Mouse (Mus musculus) forebrain, embryonic 16.5 days (tissue): ENCODE measurements at regions not wholly inside any gene's neighbourhood (a gene's known extent, or its start where the extent isn't known, plus 50 kb on each side); places are given as distances from the start of the nearest gene placed in this dataset.
A peak's percentile ranks its signal among the peaks of the same experiment; 100 is the strongest.

Source experiments
- ATAC-seq: fragments of 200-750 bp; cut with Nextera tagmentation; 2 replicates; pipeline ENCODE4 v1.8.0; 2017; ENCODE audit warnings: mild to moderate bottlenecking, moderate library complexity
- H3K27ac ChIP-seq: fragments of 300-500 bp; sonication (generic); 2 replicates; pipeline ENCODE4 v1.5.1; 2014; ENCODE audit warnings: low read length, control low read depth
- H3K27me3 ChIP-seq: fragments of 300-500 bp; sonication (generic); replicated peaks from 2 replicates; pipeline ENCODE4 v1.6.1; 2014; ENCODE audit warnings: low read length; ENCODE audit not compliant: control insufficient read depth, insufficient read depth
- H3K36me3 ChIP-seq: fragments of 300-500 bp; sonication (generic); 2 replicates; pipeline ENCODE4 v1.6.1; 2014; ENCODE audit not compliant: control insufficient read depth, insufficient read depth
- H3K4me1 ChIP-seq: fragments of 300-500 bp; sonication (generic); replicated peaks from 2 replicates; pipeline ENCODE4 v1.6.1; 2014; ENCODE audit warnings: low read length; ENCODE audit not compliant: control insufficient read depth, insufficient read depth
- H3K4me2 ChIP-seq: fragments of 300-500 bp; sonication (generic); 2 replicates; pipeline ENCODE4 v1.6.1; 2014; ENCODE audit warnings: mild to moderate bottlenecking, low read length, control low read depth
- H3K4me3 ChIP-seq: fragments of 300-500 bp; sonication (generic); replicated peaks from 2 replicates; pipeline ENCODE4 v1.5.1; 2014; ENCODE audit warnings: mild to moderate bottlenecking, low read length, control low read depth
- H3K9ac ChIP-seq: fragments of 300-500 bp; sonication (generic); replicated peaks from 2 replicates; pipeline ENCODE4 v1.6.1; 2014; ENCODE audit warnings: low read depth, low read length, control low read depth
- H3K9me3 ChIP-seq: fragments of 300-500 bp; sonication (generic); 2 replicates; pipeline ENCODE4 v1.6.1; 2016; ENCODE audit warnings: low read length; ENCODE audit not compliant: control insufficient read depth
- WGBS: fragments of 180-500 bp; shearing (Covaris S2); extraction: QIAGEN DNeasy Blood & Tissue Kit; methylation state at CpG from one replicate; pipeline ENCODE4 v1.1.7; 2014; 5-methylcytosine and 5-hydroxymethylcytosine counted together

DNA sequence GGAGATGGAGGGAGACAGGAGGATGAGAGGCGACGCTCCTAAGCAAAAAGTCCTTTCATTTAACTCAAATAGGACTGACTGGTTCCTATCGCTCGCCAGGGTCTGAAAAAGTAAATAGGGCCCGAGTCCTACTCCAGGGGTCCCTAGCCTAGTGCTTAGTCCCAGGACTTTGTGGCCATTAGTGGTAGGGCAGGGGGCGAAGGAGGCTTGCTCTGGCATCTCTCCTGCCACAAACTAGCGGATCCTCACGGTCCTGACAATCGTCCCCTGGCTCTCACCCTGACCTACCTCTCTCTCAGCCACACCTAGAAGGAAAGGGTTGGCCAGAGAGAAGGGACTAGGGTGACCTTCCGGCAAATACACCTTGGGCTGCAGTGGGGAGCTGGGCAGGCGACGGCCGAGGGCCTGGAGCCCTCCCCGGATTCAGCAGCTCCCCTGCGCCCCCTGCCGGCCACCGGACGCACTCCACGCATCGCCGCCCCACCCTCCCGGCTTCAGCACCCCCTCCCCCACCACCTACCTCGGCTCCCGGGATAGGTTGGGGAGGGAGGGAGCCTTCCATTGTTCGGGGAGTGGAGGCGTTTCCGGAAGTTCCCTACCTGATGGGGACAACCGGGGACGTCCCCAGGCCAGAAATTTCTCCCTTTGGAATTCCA is 83.6 kb upstream of the Calm2 start:
- peak; percentile 85 for ATAC-seq
- H3K4me1 ChIP-seq, result peaks cover 17% of the 10 kb centered on the region
- H3K4me3 ChIP-seq, result peak overlapping the region; percentile 45
- peak overlapping the region; percentile 72 for H3K4me2 ChIP-seq
- H3K27ac ChIP-seq, result no peak overlapping the region
- no peaks in the 10 kb centered on the region for H3K36me3 ChIP-seq
- peak overlapping the region; percentile 47 for H3K9ac ChIP-seq
- no peaks in the 10 kb centered on the region; the same call in 1 of the 2 replicates for H3K27me3 ChIP-seq
- no peaks in the 10 kb centered on the region for H3K9me3 ChIP-seq
- WGBS, result 13% methylated on average over 28 of the region's 29 CpGs

- no peaks in the 10 kb centered on the region for H3K9me3 ChIP-seq
- peak overlapping the region; percentile 72 for H3K4me2 ChIP-seq
- H3K4me3 ChIP-seq, result peak overlapping the region; percentile 45
- H3K27ac ChIP-seq, result no peak overlapping the region
- WGBS, result under 1% methylated on average over 17 of the region's 17 CpGs
- ATAC-seq, result peak; percentile 29
- peaks cover 17% of the 10 kb centered on the region for H3K4me1 ChIP-seq
- H3K9ac ChIP-seq, result peak overlapping the region; percentile 47
- H3K27me3 ChIP-seq, result no peaks in the 10 kb centered on the region; the same call in 1 of the 2 replicates
- H3K36me3 ChIP-seq, result no peaks in the 10 kb centered on the region
Measured at GRCm38 (mm10) chr17:87530818-87531410, 84.2 kb upstream of the Calm2 start.

DNA sequence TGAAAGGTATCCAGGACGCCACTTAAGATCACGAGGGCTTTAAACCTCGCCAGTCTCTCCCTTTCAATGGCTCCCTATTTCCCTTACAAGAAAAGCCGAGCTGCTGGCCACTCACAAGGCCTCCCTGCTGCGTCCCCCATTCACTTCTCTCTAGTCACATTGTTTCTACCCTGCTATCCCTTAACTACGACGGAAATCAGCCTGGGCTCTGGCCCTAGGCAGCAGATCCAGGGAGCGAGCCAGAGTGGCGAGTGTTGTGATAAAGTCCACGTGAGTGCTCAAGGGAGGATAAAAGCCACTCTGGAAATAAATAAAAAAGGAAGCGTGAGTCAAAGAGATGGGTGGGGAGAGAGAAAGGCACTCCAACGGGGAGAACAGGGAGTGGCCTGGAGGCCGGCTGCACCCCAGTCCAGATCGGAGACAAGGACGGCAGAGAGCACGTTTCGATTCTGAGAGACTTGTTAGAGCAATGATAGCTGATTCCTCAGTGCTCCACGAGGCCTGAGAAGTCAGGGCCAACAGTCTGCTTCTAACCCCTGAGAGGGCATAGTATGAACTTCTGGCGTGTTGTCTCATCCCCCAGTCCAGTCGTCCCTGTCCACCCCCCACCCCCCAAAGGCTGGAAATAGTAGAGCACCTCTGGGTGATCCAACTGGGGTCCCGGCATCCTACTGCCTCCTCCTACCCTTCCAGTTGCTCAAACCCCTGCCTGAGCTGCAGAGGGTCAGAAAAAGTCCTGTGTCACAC is 84.8 kb upstream of the Calm2 start:
- Histone ChIP-seq H3K4me1 (peaks cover 17% of the 10 kb centered on the region), H3K36me3 (no peaks in the 10 kb centered on the region), H3K9ac (peak overlapping the region; percentile 47), H3K4me3 (peak overlapping the region; percentile 45), H3K27ac (no peak overlapping the region), H3K27me3 (no peaks in the 10 kb centered on the region; the same call in 1 of the 2 replicates), H3K4me2 (peak overlapping the region; percentile 72), H3K9me3 (no peaks in the 10 kb centered on the region)
- ATAC-seq, result 0 out of 2 replicates have a peak, but pooled peaks have one; percentile 8
- under 1% methylated on average over 21 of the region's 21 CpGs for WGBS

DNA sequence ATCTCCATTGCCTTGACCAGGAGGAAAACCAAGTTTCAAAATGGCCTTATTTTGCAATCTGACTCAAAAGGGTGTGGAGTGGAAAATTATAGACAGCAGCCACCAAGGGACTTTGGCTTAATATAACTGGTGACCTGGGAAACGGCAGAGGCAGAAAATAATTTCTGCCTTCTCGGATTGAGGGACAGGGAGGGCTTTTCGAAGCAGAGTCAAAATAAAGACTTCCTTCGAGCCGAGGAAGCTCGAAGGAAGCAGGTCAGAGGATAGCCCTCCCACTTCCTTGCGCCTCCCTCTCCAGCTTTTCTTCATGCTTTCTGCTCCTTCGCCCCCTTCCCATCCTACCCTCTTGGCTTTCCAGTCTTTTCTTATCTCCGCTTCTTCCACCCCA is 85.4 kb upstream of the Calm2 start:
- Histone ChIP-seq H3K9ac (peak overlapping the region; percentile 47; the same call in 1 of the 2 replicates), H3K27me3 (no peaks in the 10 kb centered on the region; the same call in 1 of the 2 replicates), H3K9me3 (no peaks in the 10 kb centered on the region), H3K36me3 (no peaks in the 10 kb centered on the region), H3K4me1 (peaks cover 17% of the 10 kb centered on the region), H3K27ac (no peak overlapping the region), H3K4me3 (peak overlapping the region; percentile 1; the same call in 1 of the 2 replicates), H3K4me2 (peak overlapping the region; percentile 72)
- WGBS, result 8% methylated on average over 9 of the region's 9 CpGs
- ATAC-seq, result no peak

- no peaks in the 10 kb centered on the region for H3K9me3 ChIP-seq
- ATAC-seq, result no peak
- no peak overlapping the region for H3K9ac ChIP-seq
- peak overlapping the region; percentile 1; the same call in 1 of the 2 replicates for H3K4me2 ChIP-seq
- H3K27me3 ChIP-seq, result no peaks in the 10 kb centered on the region; the same call in 1 of the 2 replicates
- no peak overlapping the region for H3K4me3 ChIP-seq
- H3K27ac ChIP-seq, result no peak overlapping the region
- no peaks in the 10 kb centered on the region for H3K36me3 ChIP-seq
- peaks cover 17% of the 10 kb centered on the region for H3K4me1 ChIP-seq
- WGBS, result 31% methylated on average over 6 of the region's 6 CpGs
Measured at GRCm38 (mm10) chr17:87532762-87533161, 86.0 kb upstream of the Calm2 start.

DNA sequence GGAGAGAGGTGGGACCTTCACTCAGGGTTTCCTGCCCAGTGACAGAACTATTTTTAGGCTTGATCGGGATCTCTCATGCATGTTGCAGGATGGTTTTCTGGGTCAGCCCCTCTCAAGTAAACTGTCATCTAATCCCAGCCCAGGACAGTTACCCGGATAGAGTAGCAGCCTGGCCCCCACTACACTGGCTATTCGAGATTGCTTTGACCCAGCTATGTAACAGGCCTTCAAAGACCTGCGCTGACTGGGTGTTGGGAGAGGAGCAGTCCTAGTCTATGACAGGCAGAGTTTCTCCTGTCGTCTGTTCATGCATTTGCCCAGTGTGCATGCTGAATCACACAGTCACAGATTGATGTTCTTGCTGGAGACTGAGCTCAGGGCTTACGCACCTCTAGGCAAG is 86.2 kb upstream of the Epcam start:
- Histone ChIP-seq H3K27ac (no peak overlapping the region), H3K4me3 (no peak overlapping the region), H3K27me3 (no peaks in the 10 kb centered on the region), H3K36me3 (no peaks in the 10 kb centered on the region), H3K9me3 (no peaks in the 10 kb centered on the region), H3K4me2 (no peak overlapping the region), H3K4me1 (no peaks in the 10 kb centered on the region), H3K9ac (no peak overlapping the region)
- no peak for ATAC-seq
- 83% methylated on average over 6 of the region's 6 CpGs for WGBS

DNA sequence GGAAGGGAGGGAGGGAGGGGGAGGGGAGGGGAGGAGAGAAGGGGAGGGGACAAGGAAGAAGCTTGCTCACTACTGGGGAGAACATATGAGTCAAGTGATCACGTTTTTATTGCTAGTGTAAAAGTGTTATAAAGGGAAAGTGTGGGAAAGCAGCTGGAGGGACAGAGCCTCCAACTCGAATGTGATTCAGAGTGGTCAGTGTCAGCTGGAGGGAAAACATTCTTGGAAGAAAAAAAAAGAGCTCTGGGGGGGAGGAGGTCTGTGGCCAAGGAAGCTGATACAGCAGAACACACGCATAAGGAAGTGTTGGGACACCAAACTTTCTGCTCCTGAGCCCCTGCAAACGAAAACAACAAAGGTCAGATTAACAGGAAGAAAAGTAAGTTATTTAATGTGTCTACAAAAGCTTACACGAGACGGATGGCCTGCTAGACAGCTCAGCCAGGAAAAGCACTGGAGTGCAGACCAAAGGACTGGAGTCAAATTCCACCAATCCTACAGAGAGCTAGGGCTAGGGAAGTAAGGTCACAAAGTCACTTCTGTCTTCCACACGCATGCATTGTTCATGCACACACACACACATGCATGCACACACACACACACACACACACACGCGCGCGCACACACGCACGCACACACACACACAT is 85.1 kb upstream of the Epcam start:
- 67% methylated on average over 13 of the region's 13 CpGs for WGBS
- Histone ChIP-seq H3K9ac (no peak overlapping the region), H3K4me2 (no peak overlapping the region), H3K36me3 (no peaks in the 10 kb centered on the region), H3K4me1 (no peaks in the 10 kb centered on the region), H3K27ac (no peak overlapping the region), H3K4me3 (no peak overlapping the region), H3K9me3 (no peaks in the 10 kb centered on the region), H3K27me3 (no peaks in the 10 kb centered on the region)
- no peak for ATAC-seq

DNA sequence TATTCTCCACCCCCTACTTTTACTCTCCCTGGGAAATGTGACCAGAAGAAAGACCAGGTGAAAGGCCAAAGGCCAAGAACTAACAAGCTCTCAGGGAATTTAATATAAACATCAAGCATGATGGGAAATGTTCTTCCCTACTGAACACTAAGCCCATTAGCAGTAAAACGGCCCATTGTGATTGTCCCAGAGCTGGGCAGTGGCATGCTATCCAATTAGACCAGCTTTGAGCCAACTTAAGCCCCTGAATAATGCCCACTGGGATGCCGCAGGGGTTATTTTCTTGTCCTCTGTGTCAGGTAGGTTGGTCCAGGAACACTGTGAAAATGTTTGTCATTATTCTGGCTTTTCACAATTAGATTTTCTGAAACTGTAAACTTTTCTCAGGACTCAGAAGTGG is 81.2 kb upstream of the Epcam start:
- H3K4me2 ChIP-seq, result no peak overlapping the region
- H3K27ac ChIP-seq, result no peak overlapping the region
- WGBS, result 8% methylated on average over 2 of the region's 2 CpGs
- no peaks in the 10 kb centered on the region for H3K36me3 ChIP-seq
- H3K9me3 ChIP-seq, result no peaks in the 10 kb centered on the region
- H3K4me3 ChIP-seq, result no peak overlapping the region
- no peak for ATAC-seq
- no peaks in the 10 kb centered on the region for H3K4me1 ChIP-seq
- no peaks in the 10 kb centered on the region for H3K27me3 ChIP-seq
- no peak overlapping the region for H3K9ac ChIP-seq

DNA sequence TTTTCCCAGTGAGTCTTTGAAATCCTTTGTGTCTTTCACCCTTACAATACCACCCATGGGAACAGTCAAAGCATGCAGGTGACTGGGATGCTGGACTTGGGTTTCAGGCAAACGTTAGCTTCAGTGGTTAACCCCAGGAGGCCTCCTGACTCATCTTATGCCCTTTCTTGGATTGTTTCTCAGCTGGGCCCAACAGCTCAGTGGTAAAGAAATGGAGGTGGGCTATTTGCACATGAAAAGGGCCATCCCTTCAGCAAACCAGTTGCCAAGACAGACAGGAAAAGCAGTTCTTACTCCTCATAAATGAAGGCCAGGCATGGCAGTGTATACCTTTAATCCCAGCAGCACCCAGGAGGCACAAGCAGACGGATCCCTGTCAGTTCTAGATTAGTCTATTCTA is 77.4 kb upstream of the Epcam start:
- H3K9ac ChIP-seq, result no peak overlapping the region
- H3K9me3 ChIP-seq, result no peaks in the 10 kb centered on the region
- 22% methylated on average over 2 of the region's 2 CpGs for WGBS
- H3K4me3 ChIP-seq, result no peak overlapping the region
- no peaks in the 10 kb centered on the region for H3K36me3 ChIP-seq
- H3K27me3 ChIP-seq, result no peaks in the 10 kb centered on the region
- ATAC-seq, result no peak
- H3K4me2 ChIP-seq, result no peak overlapping the region
- H3K4me1 ChIP-seq, result no peaks in the 10 kb centered on the region
- H3K27ac ChIP-seq, result no peak overlapping the region
